Mouse (Mus musculus) midbrain, postnatal 0 days (tissue): ENCODE measurements around the gene Rps24. TPM values are rescaled to one million over a fixed set of nuclear protein-coding genes. Genes with fewer than 3 reads are reported as not detected.

ENCODE experiments used
- ATAC-seq: fragments of 200-750 bp; cut with Nextera tagmentation; 2 replicates; pipeline ENCODE4 v1.8.0; 2017; ENCODE audit warnings: moderate number of reproducible peaks, mild to moderate bottlenecking, moderate TSS enrichment, moderate library complexity; ENCODE audit not compliant: low FRiP score
- DNase-seq: peaks from one replicate; pipeline ENCODE4 v3.0.0-alpha.2; 2015; ENCODE audit warnings: low spot score
- H3K27ac ChIP-seq: fragments of 300-500 bp; sonication (generic); 2 replicates; pipeline ENCODE4 v1.5.1; 2014; ENCODE audit warnings: low read depth, mild to moderate bottlenecking, low read length, mixed read lengths
- H3K27me3 ChIP-seq: fragments of 300-500 bp; sonication (generic); 2 replicates; pipeline ENCODE4 v1.6.1; 2014; ENCODE audit warnings: low read length, control low read depth, mixed read lengths; ENCODE audit not compliant: insufficient read depth
- H3K36me3 ChIP-seq: fragments of 300-500 bp; sonication (generic); 2 replicates; pipeline ENCODE4 v1.6.1; 2014; ENCODE audit warnings: low read length, control low read depth, mixed read lengths; ENCODE audit not compliant: insufficient read depth
- H3K4me1 ChIP-seq: fragments of 300-500 bp; sonication (generic); 2 replicates; pipeline ENCODE4 v1.6.1; 2014; ENCODE audit warnings: mild to moderate bottlenecking, control low read depth, antibody characterized with exemption, low read length, mixed read lengths; ENCODE audit not compliant: insufficient read depth
- H3K4me2 ChIP-seq: fragments of 300-500 bp; sonication (generic); 2 replicates; pipeline ENCODE4 v1.6.1; 2014; ENCODE audit warnings: low read depth, mild to moderate bottlenecking, low read length, mixed read lengths; ENCODE audit not compliant: poor library complexity, severe bottlenecking
- H3K4me3 ChIP-seq: fragments of 300-500 bp; sonication (generic); 2 replicates; pipeline ENCODE4 v1.5.1; 2014; ENCODE audit warnings: low read depth, mild to moderate bottlenecking, low read length, moderate library complexity
- H3K9ac ChIP-seq: fragments of 300-500 bp; sonication (generic); replicated peaks from 2 replicates; pipeline ENCODE4 v1.6.1; 2014; ENCODE audit warnings: mild to moderate bottlenecking, low read length, moderate library complexity, mixed read lengths; ENCODE audit not compliant: poor library complexity, severe bottlenecking
- H3K9me3 ChIP-seq: fragments of 300-500 bp; sonication (generic); 2 replicates; pipeline ENCODE4 v1.6.1; 2016; ENCODE audit warnings: low read length, control low read depth
- CTCF ChIP-seq: IDR thresholded peaks from 2 replicates; pipeline ENCODE4 v1.5.1; 2016; ENCODE audit warnings: antibody characterized with exemption, mild to moderate bottlenecking
- WGBS: fragments of 180-500 bp; shearing (Covaris S2); extraction: QIAGEN DNeasy Blood & Tissue Kit; methylation state at CpG from one replicate; pipeline ENCODE4 v1.1.7; 2014; 5-methylcytosine and 5-hydroxymethylcytosine counted together
- polyA plus RNA-seq: library from polyadenylated mRNA; unstranded; fragments of >200 nt; fragmentation: Nextera tagmentation; extraction: Ambion mirVana; gene quantifications from 2 replicates; pipeline ENCODE4 v1.2.1, GENCODE M21; 2015
- total RNA-seq: library from RNA; depleted of rRNA; stranded (reverse); fragments of >200 nt; gene quantifications from 2 replicates; pipeline ENCODE4 v1.2.3, GENCODE M21; 2014

The Rps24 gene
- total and polyA plus RNA-seq, 2 experiments from 2014 or later, result 839 to 1,223 TPM

DNA sequence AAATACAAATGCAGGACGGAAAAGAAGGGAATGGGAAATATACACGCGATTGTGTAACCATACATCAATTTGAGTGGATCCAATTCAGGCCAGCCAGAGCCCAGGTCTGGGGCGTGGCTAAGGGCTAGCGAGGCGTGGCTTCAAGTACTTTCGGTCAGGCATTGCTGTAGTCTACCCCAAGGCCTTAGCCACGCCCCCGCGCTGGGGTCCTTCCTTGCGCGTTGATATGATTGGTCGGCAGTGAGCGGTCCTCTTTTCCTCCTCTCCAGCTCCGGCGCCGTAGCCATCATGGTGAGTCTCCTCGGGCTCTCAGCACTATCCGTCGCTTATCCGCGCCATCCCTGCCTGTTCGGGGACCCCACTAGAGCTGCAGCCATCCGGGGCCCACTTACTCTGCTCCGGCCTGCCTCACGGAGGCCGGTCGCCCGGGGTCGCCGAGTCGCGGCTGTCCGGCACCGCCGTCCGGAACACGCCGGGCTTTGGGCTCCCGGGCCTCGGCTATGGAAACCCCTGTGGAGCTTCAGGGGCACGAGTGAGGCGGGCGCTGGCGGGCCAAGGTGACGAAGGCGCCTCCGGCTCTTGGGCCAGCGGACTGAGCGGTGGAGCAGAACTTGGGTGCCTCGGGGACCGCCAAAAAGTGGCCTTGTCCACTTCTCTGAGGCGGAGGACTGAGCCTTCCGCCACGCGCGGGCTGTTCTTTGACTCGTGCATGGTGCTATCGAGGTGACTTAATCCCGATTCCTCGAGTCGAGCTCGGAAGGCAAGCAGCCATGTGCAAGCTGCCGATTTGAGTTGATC lies 3.7 kb downstream of the Rps24 start:
- peak; percentile 93 for ATAC-seq

DNA sequence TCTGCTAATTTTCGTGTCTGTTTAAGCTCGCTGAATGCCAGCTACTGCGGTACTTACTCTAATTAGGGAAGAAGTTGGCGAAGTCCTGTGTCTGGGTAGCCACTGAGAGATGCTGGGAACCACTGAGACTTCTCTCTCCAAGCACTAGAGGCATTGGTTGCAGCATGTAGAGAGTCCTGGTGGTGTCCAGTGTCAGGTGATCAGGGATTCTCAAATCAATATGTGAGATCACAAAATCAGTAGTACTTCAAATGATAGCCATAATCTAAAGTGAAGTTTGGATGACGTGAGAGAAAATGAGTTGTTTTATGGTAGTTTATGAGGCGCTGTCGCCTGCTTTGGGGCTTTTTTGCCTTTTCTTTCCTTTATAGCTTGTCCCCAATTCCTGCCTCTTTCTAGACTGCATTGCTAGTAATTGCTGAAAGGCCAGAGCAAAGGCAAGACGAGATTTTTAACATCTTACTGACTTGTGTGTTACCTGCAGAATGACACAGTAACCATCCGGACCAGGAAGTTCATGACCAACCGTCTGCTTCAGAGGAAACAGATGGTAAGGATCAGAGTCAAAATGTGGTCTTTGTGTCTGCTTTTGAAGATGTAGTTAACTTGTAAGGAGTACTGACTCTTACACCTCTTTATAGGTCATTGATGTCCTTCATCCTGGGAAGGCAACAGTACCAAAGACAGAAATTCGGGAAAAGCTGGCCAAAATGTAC lies 4.5 kb downstream of the Rps24 start:
- Histone ChIP-seq H3K36me3 (peaks cover 18% of the 10 kb centered on the region), H3K4me3 (peak overlapping the region; percentile 87), H3K4me2 (peak overlapping the region; percentile 65), H3K9me3 (no peaks in the 10 kb centered on the region), H3K27me3 (no peaks in the 10 kb centered on the region), H3K27ac (peak overlapping the region; percentile 91), H3K9ac (peak overlapping the region; percentile 87), H3K4me1 (peaks cover 2% of the 10 kb centered on the region; the same call in 1 of the 2 replicates)
- 10% methylated on average over 11 of the region's 11 CpGs for WGBS
- DNase-seq (peak; percentile 57), ATAC-seq (peak; percentile 47; the same call in 1 of the 2 replicates)
- no peak for TF ChIP-seq CTCF

More for the DNA sequence above, 3.7 kb downstream of the Rps24 start:
- peaks cover 15% of the 10 kb centered on the region; the same call in 1 of the 2 replicates for H3K36me3 ChIP-seq
- no peaks in the 10 kb centered on the region for H3K27me3 ChIP-seq
- peak overlapping the region; percentile 65 for H3K4me2 ChIP-seq
- peak; percentile 97 for DNase-seq
- under 1% methylated on average over 64 of the region's 64 CpGs for WGBS
- H3K9ac ChIP-seq, result peak overlapping the region; percentile 87
- H3K4me3 ChIP-seq, result peak overlapping the region; percentile 87
- no peaks in the 10 kb centered on the region for H3K9me3 ChIP-seq
- no peak for TF ChIP-seq CTCF
- H3K27ac ChIP-seq, result peak overlapping the region; percentile 91
- H3K4me1 ChIP-seq, result peaks cover 7% of the 10 kb centered on the region

- DNase-seq, result no peak
- H3K9ac ChIP-seq, result no peak overlapping the region; the same call in 1 of the 2 replicates
These were observed 6.3 kb downstream of the Rps24 start for GRCm38 (mm10) chr14:24493256-24493655.

DNA sequence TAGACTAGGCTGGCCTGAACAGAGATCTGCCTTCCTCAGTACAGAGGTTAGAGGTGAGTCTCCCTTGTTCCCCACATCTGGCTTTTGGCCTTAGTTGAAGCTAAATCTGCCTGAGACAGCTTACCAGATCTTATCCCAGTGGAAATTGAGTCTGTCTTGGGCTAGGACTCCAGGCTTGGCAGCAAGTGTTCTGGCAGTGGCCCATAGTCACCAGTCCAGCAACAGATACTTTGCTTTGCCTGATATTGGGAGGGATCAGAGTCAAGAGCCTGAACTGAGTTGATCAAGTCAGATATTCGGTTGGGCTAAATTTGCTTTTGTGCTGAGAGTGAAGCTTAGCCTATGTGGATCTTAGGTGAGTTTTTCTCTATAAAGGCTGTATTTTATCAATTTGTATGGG lies 9.6 kb downstream of the Rps24 start:
- ATAC-seq, result no peak
- no peak overlapping the region for H3K4me3 ChIP-seq
- no peak overlapping the region for H3K9ac ChIP-seq
- no peaks in the 10 kb centered on the region for H3K27me3 ChIP-seq
- 87% methylated on average over 1 of the region's 1 CpGs for WGBS
- no peak for DNase-seq
- no peak overlapping the region for H3K4me2 ChIP-seq
- no peak overlapping the region for H3K27ac ChIP-seq
- H3K9me3 ChIP-seq, result no peaks in the 10 kb centered on the region
- peaks cover 2% of the 10 kb centered on the region; the same call in 1 of the 2 replicates for H3K4me1 ChIP-seq
- TF ChIP-seq CTCF, result no peak
- H3K36me3 ChIP-seq, result peaks cover 42% of the 10 kb centered on the region

More at GRCm38 (mm10) chr14:24493256-24493655, 6.3 kb downstream of the Rps24 start:
- Histone ChIP-seq H3K4me3 (no peak overlapping the region), H3K27ac (no peak overlapping the region), H3K27me3 (no peaks in the 10 kb centered on the region), H3K4me1 (peaks cover 2% of the 10 kb centered on the region; the same call in 1 of the 2 replicates), H3K4me2 (no peak overlapping the region), H3K9me3 (no peaks in the 10 kb centered on the region), H3K36me3 (peaks cover 37% of the 10 kb centered on the region)
- WGBS, result 88% methylated on average over 9 of the region's 9 CpGs
- ATAC-seq, result no peak
- no peak for TF ChIP-seq CTCF

- H3K27me3 ChIP-seq, result no peaks in the 10 kb centered on the region
- H3K9ac ChIP-seq, result no peak overlapping the region
- ATAC-seq (no peak), DNase-seq (no peak)
- H3K4me3 ChIP-seq, result no peak overlapping the region
- WGBS, result 90% methylated on average over 1 of the region's 1 CpGs
- no peaks in the 10 kb centered on the region for H3K4me1 ChIP-seq
- H3K9me3 ChIP-seq, result no peaks in the 10 kb centered on the region
- H3K27ac ChIP-seq, result no peak overlapping the region
- no peak overlapping the region for H3K4me2 ChIP-seq
- H3K36me3 ChIP-seq, result peaks cover 42% of the 10 kb centered on the region
- no peak for TF ChIP-seq CTCF
These were observed 10.5 kb downstream of the Rps24 start for GRCm38 (mm10) chr14:24497443-24497842.
